Mouse (Mus musculus): ENCODE results near the gene Evx1. TPM values are rescaled to one million over a fixed set of nuclear protein-coding genes. Genes with fewer than 3 reads are reported as not detected.
"Not testable (repeated sequence)": the region's sequence is repeated elsewhere in the genome, so short reads cannot be mapped to it uniquely, and the experiment has no call there.

Evx1 gene
- polyA plus RNA-seq, 1 experiment: 1.1 TPM

GRCm38 (mm10) chr6:52321826-52322315 lies 8.6 kb downstream of the Evx1 start:
- no peak for DNase-seq (ENCODE audit: low spot score)

DNA sequence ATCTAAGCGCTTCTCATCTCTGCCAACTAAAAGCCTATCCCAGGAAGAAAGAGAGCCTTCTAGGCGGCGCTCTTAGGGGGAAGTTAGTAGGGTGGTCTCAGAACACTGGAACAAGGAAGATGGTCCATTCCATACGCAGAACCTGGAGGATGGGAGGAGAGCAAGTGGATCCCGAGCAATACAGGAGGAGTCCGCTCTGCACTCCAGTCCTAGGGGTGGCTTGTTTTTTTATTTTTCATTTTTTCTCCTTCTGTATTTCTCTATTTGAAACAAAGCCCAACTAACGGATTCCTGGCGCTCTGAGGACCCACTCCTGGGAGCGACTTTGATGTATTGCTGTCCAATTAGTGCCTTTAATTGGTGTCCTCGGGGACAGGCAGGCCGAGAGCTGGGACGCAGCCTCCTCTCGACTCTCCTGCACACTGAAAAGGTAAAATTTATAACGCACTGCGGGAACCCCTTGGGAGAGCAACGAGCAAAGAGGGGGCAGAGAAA lies 9.5 kb downstream of the Evx1 start:
- no peak for DNase-seq (ENCODE audit: low spot score)

GRCm38 (mm10) chr6:52323292-52323691 lies 10.0 kb downstream of the Evx1 start:
- DNase-seq (ENCODE audit: low spot score): no peak

DNA sequence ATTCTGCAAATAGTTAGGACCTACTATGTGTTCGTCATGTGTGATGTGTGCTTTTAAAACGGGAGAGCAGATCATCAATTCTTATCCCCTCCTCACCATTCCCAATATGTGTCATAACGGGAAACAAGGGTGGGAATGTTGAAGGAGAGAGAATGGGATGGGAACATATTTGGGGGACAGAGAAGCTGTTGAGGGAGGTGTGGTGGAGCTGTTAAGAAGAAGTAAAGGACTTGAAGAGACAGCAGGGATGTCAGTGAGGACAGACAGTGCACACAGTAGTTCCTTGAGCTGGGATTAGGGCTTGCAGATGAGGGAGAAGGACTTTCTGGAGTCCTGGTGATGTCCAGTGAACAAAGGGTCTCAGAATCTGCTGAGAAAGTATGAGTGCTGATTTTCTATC lies 10.8 kb downstream of the Evx1 start:
- DNase-seq (ENCODE audit: low spot score): no peak

DNA sequence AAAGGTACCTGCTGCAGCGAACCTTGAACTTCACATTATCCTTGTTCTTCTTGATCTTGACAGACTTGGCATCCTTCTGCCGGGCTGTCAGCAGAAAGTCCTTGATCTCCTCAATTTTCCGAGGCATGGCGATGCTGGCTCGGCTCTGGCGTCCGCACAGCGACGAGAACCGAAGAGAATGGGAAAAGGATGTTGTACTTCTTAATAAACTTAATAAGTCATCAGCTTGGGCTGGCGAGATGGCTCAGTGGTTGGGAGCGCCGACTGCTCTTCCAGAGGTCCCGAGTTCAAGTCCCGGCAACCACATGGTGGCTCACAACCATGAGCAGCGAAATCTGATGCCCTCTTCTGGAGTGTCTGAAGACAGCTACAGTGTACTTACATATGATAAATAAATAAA lies 33.5 kb downstream of the Evx1 start:
- not testable (repeated sequence) for DNase-seq (ENCODE audit: low spot score)

GRCm38 (mm10) chr6:52366021-52366420 lies 52.7 kb downstream of the Evx1 start:
- no peak for DNase-seq (ENCODE audit: low spot score)

DNA sequence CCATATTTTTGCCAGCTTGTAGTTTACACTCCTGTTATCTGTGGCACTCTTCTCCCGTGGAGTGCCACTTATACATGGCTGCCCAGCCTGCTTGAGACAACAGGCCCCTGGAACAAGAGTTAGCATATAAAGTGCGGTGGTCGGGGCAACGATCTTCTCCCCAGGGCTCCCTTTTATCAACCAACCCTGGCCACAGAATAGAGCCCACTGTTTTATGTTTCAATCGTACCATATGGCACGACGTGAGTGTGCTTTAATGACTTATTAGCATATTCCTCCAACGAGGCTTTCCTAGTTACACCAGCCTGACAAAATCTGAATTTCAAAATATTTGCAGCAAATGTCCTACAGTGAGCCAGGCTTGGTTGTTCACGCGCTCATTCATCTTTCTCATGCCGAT lies 53.2 kb downstream of the Evx1 start:
- DNase-seq (ENCODE audit: low spot score): no peak

GRCm38 (mm10) chr6:52367067-52367466 lies 53.8 kb downstream of the Evx1 start:
- DNase-seq (ENCODE audit: low spot score): no peak

Other genes with a start within 250 kb of the Evx1 start
- 0.73 and 0.83 TPM in 2 replicates for gene Hoxa1, start 155.2 kb upstream of the Evx1 start, polyA plus RNA-seq (2012; rRNA removed)
- gene Hoxa2, start 148.7 kb upstream of the Evx1 start, polyA plus RNA-seq (2012; rRNA removed): 1.3 and 1.9 TPM in 2 replicates
- 0.04 and 0.07 TPM in 2 replicates for gene 5730596B20Rik, start 136.0 kb upstream of the Evx1 start, polyA plus RNA-seq (2012; rRNA removed)
- 0.61 and 0.62 TPM in 2 replicates for gene Hoxa4, start 121.7 kb upstream of the Evx1 start, polyA plus RNA-seq (2012; rRNA removed)
- gene Hoxa5, start 108.9 kb upstream of the Evx1 start, polyA plus RNA-seq (2012; rRNA removed): 6.1 and 7.2 TPM in 2 replicates
- gene Hoxa6, start 104.8 kb upstream of the Evx1 start, polyA plus RNA-seq (2012; rRNA removed): 1.7 and 3.4 TPM in 2 replicates
- gene Hoxa3, start 100.2 kb upstream of the Evx1 start, polyA plus RNA-seq (2012; rRNA removed): 3.7 and 6.0 TPM in 2 replicates
- gene Gm28308, start 100.2 kb upstream of the Evx1 start, polyA plus RNA-seq (2012; rRNA removed): 0.88 and 1.2 TPM in 2 replicates
- gene Hoxa7, start 91.6 kb upstream of the Evx1 start, polyA plus RNA-seq (2012; rRNA removed): 27.6 and 28.6 TPM in 2 replicates
- 48.1 and 60.0 TPM in 2 replicates for gene Hoxa9, start 82.4 kb upstream of the Evx1 start, polyA plus RNA-seq (2012; rRNA removed)
- 79.4 and 93.6 TPM in 2 replicates for gene Hoxa10, start 72.6 kb upstream of the Evx1 start, polyA plus RNA-seq (2012; rRNA removed)
- gene Hoxa11, start 67.7 kb upstream of the Evx1 start, polyA plus RNA-seq (2012; rRNA removed): 25.4 and 29.2 TPM in 2 replicates
- gene Hoxa13, start 52.6 kb upstream of the Evx1 start, polyA plus RNA-seq (2012; rRNA removed): 32.5 and 40.7 TPM in 2 replicates